Mouse (Mus musculus) thymus, adult 2 months (tissue): ENCODE results near the gene Fbxo9.

ENCODE experiments used
- CTCF ChIP-seq: fragments of 200-500 bp; IDR thresholded peaks from 2 replicates; pipeline ENCODE4 v1.5.1; 2012; ENCODE audit warnings: mild to moderate bottlenecking, control low read depth, low read length, moderate library complexity, borderline replicate concordance; ENCODE audit not compliant: control insufficient read depth, poor library complexity, insufficient read depth; ENCODE audit errors: extremely low read depth
- POLR2A ChIP-seq: fragments of 200-500 bp; IDR thresholded peaks from 2 replicates; pipeline ENCODE4 v1.6.1; 2012; ENCODE audit warnings: mild to moderate bottlenecking, low read length, control low read depth, moderate library complexity; ENCODE audit not compliant: control insufficient read depth, poor library complexity, insufficient read depth; ENCODE audit errors: extremely low read depth

- TF ChIP-seq POLR2A (no peak), CTCF (no peak)
Observed at GRCm38 (mm10) chr9:78111456-78111855, 2.6 kb upstream of the Fbxo9 start.
